Comparison of ENCODE assay signal across 8 mouse cellular contexts in genomic region chr17:85664618-85665320, GRCm38 (mm10). TPM values are rescaled to one million over a fixed set of nuclear protein-coding genes. Genes with fewer than 3 reads are reported as not detected.
DNase-seq lines count a peak whose midpoint lies in the region; ATAC-seq lines count a peak whose summit lies in the region.

No protein-coding gene starts in this region.

- DNase-seq in 3T3-L1 (ENCODE audit: low read depth, low spot score): peak; percentile 88
- peak; percentile 81 for DNase-seq in adrenal gland, postnatal 10 days
- peak; percentile 84 for DNase-seq in embryonic facial prominence, embryonic 10.5 days (ENCODE audit: low spot score)
- DNase-seq in heart, adult 18-20 months: peak; percentile 65 to 82
- peak; percentile 24 for DNase-seq in kidney, adult 11 months
- DNase-seq in left cerebral cortex, postnatal 36 days (ENCODE audit: low spot score in 2 of 2): peak; percentile 62 to 69
- DNase-seq in midbrain, embryonic 11.5 days (ENCODE audit: low spot score, missing footprints): peak; percentile 95

- H3K4me1 ChIP-seq in embryonic facial prominence, embryonic 10.5 days: peaks cover 14% of the 10 kb centered on the region
- H3K4me1 ChIP-seq in midbrain, embryonic 11.5 days (ENCODE audit: control insufficient read depth, insufficient read depth, low read length): no peaks in the 10 kb centered on the region
- no peaks in the 10 kb centered on the region for H3K4me1 ChIP-seq in stomach, embryonic 14.5 days (ENCODE audit: control insufficient read depth, insufficient read depth, low read length)

- H3K9ac ChIP-seq in midbrain, embryonic 11.5 days (ENCODE audit: low read length): no peak overlapping the region
- no peak overlapping the region for H3K9ac ChIP-seq in stomach, embryonic 14.5 days (replicated peaks; ENCODE audit: low read depth, low read length)

- H3K27ac ChIP-seq in embryonic facial prominence, embryonic 10.5 days (replicated peaks): peak overlapping the region; percentile 61; the same call in 1 of the 2 replicates
- no peak overlapping the region for H3K27ac ChIP-seq in midbrain, embryonic 11.5 days (ENCODE audit: low read depth, low read length)
- H3K27ac ChIP-seq in stomach, embryonic 14.5 days (ENCODE audit: low read length): no peak overlapping the region

- peak overlapping the region; percentile 52 for H3K4me3 ChIP-seq in embryonic facial prominence, embryonic 10.5 days
- H3K4me3 ChIP-seq in midbrain, embryonic 11.5 days (ENCODE audit: low read depth, low read length): no peak overlapping the region; the same call in 1 of the 2 replicates
- peak overlapping the region; percentile 12 for H3K4me3 ChIP-seq in stomach, embryonic 14.5 days (ENCODE audit: low read depth, low read length)

- 2% methylated on average over 20 of the region's 20 CpGs for WGBS in embryonic facial prominence, embryonic 10.5 days
- WGBS in midbrain, embryonic 11.5 days: 3% methylated on average over 20 of the region's 20 CpGs
- WGBS in stomach, embryonic 14.5 days: 2% methylated on average over 20 of the region's 20 CpGs

- peaks cover 74% of the 10 kb centered on the region for H3K27me3 ChIP-seq in embryonic facial prominence, embryonic 10.5 days (replicated peaks; ENCODE audit: low read depth, poor library complexity, severe bottlenecking)
- peaks cover 9% of the 10 kb centered on the region for H3K27me3 ChIP-seq in midbrain, embryonic 11.5 days (ENCODE audit: control insufficient read depth, insufficient read depth, low read length)
- no peaks in the 10 kb centered on the region for H3K27me3 ChIP-seq in stomach, embryonic 14.5 days (ENCODE audit: control insufficient read depth, insufficient read depth, low read length)

- no peaks in the 10 kb centered on the region for H3K9me3 ChIP-seq in embryonic facial prominence, embryonic 10.5 days
- no peaks in the 10 kb centered on the region for H3K9me3 ChIP-seq in midbrain, embryonic 11.5 days (ENCODE audit: control insufficient read depth, low read length)
- no peaks in the 10 kb centered on the region for H3K9me3 ChIP-seq in stomach, embryonic 14.5 days (ENCODE audit: control insufficient read depth, low read depth, low read length)

- peak; percentile 76 for ATAC-seq in midbrain, embryonic 11.5 days (ENCODE audit: low FRiP score)
- ATAC-seq in stomach, embryonic 14.5 days (ENCODE audit: insufficient number of reproducible peaks, insufficient read depth, low FRiP score, low read depth): 0 out of 2 replicates have a peak, but pooled peaks have one; percentile 34

- H3K36me3 ChIP-seq in embryonic facial prominence, embryonic 10.5 days (replicated peaks): no peaks in the 10 kb centered on the region
- H3K36me3 ChIP-seq in midbrain, embryonic 11.5 days (ENCODE audit: control insufficient read depth, insufficient read depth, low read length): no peaks in the 10 kb centered on the region
- H3K36me3 ChIP-seq in stomach, embryonic 14.5 days (ENCODE audit: control insufficient read depth, insufficient read depth, low read length): no peaks in the 10 kb centered on the region

- intact Hi-C loops in left cerebral cortex, postnatal 36 days (cut with DNase I): loop anchor here (1.0 kb wide), 1 partner anchor 399 kb away; no protein-coding TSS in a partner anchor

- peak overlapping the region; percentile 35; the same call in 1 of the 2 replicates for H3K4me2 ChIP-seq in midbrain, embryonic 11.5 days
- H3K4me2 ChIP-seq in stomach, embryonic 14.5 days (replicated peaks; ENCODE audit: low read depth, low read length): peak overlapping the region; percentile 31

RNA-seq across cellular contexts. Expression of gene Six2, which starts 23.3 kb away (rescaled TPM):
- total RNA-seq in adrenal gland, postnatal 10 days (2021): under 1 TPM in 1 of 2 experiments, not detected in 1; 0.36 TPM
- 10.1 and 15.6 TPM in 2 replicates for polyA plus RNA-seq in embryonic facial prominence, embryonic 10.5 days (2016; fragmentation: Nextera tagmentation; extraction: Ambion mirVana)
- under 1 TPM; 0.26 to 0.32 TPM for total RNA-seq in heart, adult 18-20 months (2021)
- under 1 TPM; 0.49 to 0.72 TPM for total RNA-seq in left cerebral cortex, postnatal 36 days (2021)
- polyA plus RNA-seq in midbrain, embryonic 11.5 days (2014; fragmentation: Nextera tagmentation; extraction: Ambion mirVana): 5.6 and 6.7 TPM in 2 replicates
- 7.6 and 8.9 TPM in 2 replicates for polyA plus RNA-seq in stomach, embryonic 14.5 days (2014; fragmentation: Nextera tagmentation; extraction: Ambion mirVana)

RNA-seq across cellular contexts. Expression of gene Six3, which starts 51.4 kb away (rescaled TPM):
- total RNA-seq in adrenal gland, postnatal 10 days (2021): not detected
- 8.8 and 13.1 TPM in 2 replicates for polyA plus RNA-seq in embryonic facial prominence, embryonic 10.5 days (2016; fragmentation: Nextera tagmentation; extraction: Ambion mirVana)
- not detected for total RNA-seq in heart, adult 18-20 months (2021)
- 1 to 10 TPM; 2.1 to 6.1 TPM for total RNA-seq in left cerebral cortex, postnatal 36 days (2021)
- polyA plus RNA-seq in midbrain, embryonic 11.5 days (2014; fragmentation: Nextera tagmentation; extraction: Ambion mirVana): 6.7 and 10.7 TPM in 2 replicates
- not detected in 2 replicates for polyA plus RNA-seq in stomach, embryonic 14.5 days (2014; fragmentation: Nextera tagmentation; extraction: Ambion mirVana)

Comparison
In these comparisons a context has a peak if more than half of its experiments do, and no peak if none do; other contexts are left out.
1. DNase-seq: peak in every context shown above with its lines; median percentile 95 in midbrain, embryonic 11.5 days; 88 in 3T3-L1; 84 in embryonic facial prominence, embryonic 10.5 days; 81 in adrenal gland, postnatal 10 days; 74 in heart, adult 18-20 months; 66 in left cerebral cortex, postnatal 36 days; 24 in kidney, adult 11 months.